Mouse (Mus musculus) heart, postnatal 0 days (tissue): ENCODE measurements around the gene Ifna13. TPM values are rescaled to one million over a fixed set of nuclear protein-coding genes. Genes with fewer than 3 reads are reported as not detected.

Experiments used
- ATAC-seq: fragments of 200-750 bp; cut with Nextera tagmentation; 2 replicates; pipeline ENCODE4 v1.8.0; 2017; ENCODE audit warnings: low read depth, moderate number of reproducible peaks, moderate library complexity; ENCODE audit not compliant: insufficient read depth
- DNase-seq: peaks from one replicate; pipeline ENCODE4 v3.0.0-alpha.2; 2016; ENCODE audit warnings: low spot score
- H3K27ac ChIP-seq: fragments of 300-500 bp; sonication (generic); 2 replicates; pipeline ENCODE4 v1.5.1; 2014; ENCODE audit warnings: low read depth, mild to moderate bottlenecking
- H3K27me3 ChIP-seq: fragments of 300-500 bp; sonication (generic); 2 replicates; pipeline ENCODE4 v1.6.1; 2014; ENCODE audit warnings: low read length, mixed read lengths; ENCODE audit not compliant: control insufficient read depth, insufficient read depth
- H3K36me3 ChIP-seq: fragments of 300-500 bp; sonication (generic); replicated peaks from 2 replicates; pipeline ENCODE4 v1.6.1; 2014; ENCODE audit warnings: low read length, mixed read lengths; ENCODE audit not compliant: control insufficient read depth, insufficient read depth
- H3K4me1 ChIP-seq: fragments of 300-500 bp; sonication (generic); 2 replicates; pipeline ENCODE4 v1.6.1; 2014; ENCODE audit warnings: antibody characterized with exemption; ENCODE audit not compliant: control insufficient read depth, insufficient read depth
- H3K4me2 ChIP-seq: fragments of 300-500 bp; sonication (generic); 2 replicates; pipeline ENCODE4 v1.6.1; 2014; ENCODE audit warnings: low read depth, mild to moderate bottlenecking, low read length, moderate library complexity
- H3K4me3 ChIP-seq: fragments of 300-500 bp; sonication (generic); 2 replicates; pipeline ENCODE4 v1.5.1; 2014; ENCODE audit warnings: low read depth, low read length
- H3K9ac ChIP-seq: fragments of 300-500 bp; sonication (generic); replicated peaks from 2 replicates; pipeline ENCODE4 v1.6.1; 2014; ENCODE audit warnings: low read depth, low read length, mixed read lengths
- H3K9me3 ChIP-seq: fragments of 300-500 bp; sonication (generic); replicated peaks from 2 replicates; pipeline ENCODE4 v1.6.1; 2016; ENCODE audit warnings: low read length; ENCODE audit not compliant: control insufficient read depth
- CTCF ChIP-seq: IDR thresholded peaks from 2 replicates; pipeline ENCODE4 v1.5.1; 2016; ENCODE audit warnings: antibody characterized with exemption, control low read depth, low read depth
- EP300 ChIP-seq: IDR thresholded peaks from 2 replicates; pipeline ENCODE4 v1.6.1; 2016; ENCODE audit warnings: antibody characterized with exemption, low read depth
- WGBS: fragments of 180-500 bp; shearing (Covaris S2); extraction: QIAGEN DNeasy Blood & Tissue Kit; methylation state at CpG from one replicate; pipeline ENCODE4 v1.1.7; 2014; 5-methylcytosine and 5-hydroxymethylcytosine counted together
- polyA plus RNA-seq: library from polyadenylated mRNA; unstranded; fragments of >200 nt; fragmentation: Nextera tagmentation; extraction: Ambion mirVana; gene quantifications from 2 replicates; pipeline ENCODE4 v1.2.1, GENCODE M21; 2015
- total RNA-seq: library from RNA; depleted of rRNA; stranded (reverse); fragments of >200 nt; gene quantifications from 2 replicates; pipeline ENCODE4 v1.2.3, GENCODE M21; 2014; ENCODE audit warnings: low replicate concordance

Ifna13 gene
- total and polyA plus RNA-seq, 2 experiments from 2014 or later: not detected

DNA sequence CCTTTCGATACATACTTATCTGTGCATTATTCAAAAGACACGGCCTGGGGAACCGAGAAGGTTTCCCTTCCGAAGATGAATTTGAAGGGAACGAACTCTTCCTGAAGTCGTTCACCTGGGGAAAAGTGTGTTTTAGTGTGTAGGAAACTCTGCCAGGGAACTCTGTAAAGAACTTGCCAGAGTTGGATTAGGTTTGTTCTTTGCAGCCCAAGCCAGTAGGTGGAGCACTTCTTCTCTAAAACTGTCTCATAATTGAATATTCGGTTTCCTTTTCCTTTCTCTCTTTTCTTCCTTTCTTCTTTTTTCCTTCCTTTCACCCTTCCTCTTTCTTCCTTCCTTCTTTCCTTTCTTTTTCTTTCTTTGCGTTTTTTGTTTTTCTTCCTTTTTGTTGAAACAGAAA, 36.1 kb upstream of the Ifna13 start:
- TF ChIP-seq EP300 (no peak), CTCF (peak; percentile 40)
- Histone ChIP-seq H3K4me2 (no peak overlapping the region), H3K27ac (no peak overlapping the region), H3K4me3 (no peak overlapping the region), H3K36me3 (no peaks in the 10 kb centered on the region), H3K4me1 (no peaks in the 10 kb centered on the region), H3K9me3 (no peaks in the 10 kb centered on the region), H3K9ac (no peak overlapping the region), H3K27me3 (no peaks in the 10 kb centered on the region)
- DNase-seq (peak; percentile 15), ATAC-seq (no peak)
- WGBS: 32% methylated on average over 8 of the region's 8 CpGs

- no peak within 1 kb of the TSS for H3K4me2 ChIP-seq
- WGBS: 78% methylated on average over 1 of the region's 1 CpGs
- no peaks in the 10 kb centered on the region for H3K4me1 ChIP-seq
- no peak for ATAC-seq
- H3K27me3 ChIP-seq: no peaks in the 10 kb centered on the region
- no peaks in the 10 kb centered on the region for H3K36me3 ChIP-seq
- no peak within 1 kb of the TSS for H3K9ac ChIP-seq
- TF ChIP-seq EP300: no peak
- TF ChIP-seq CTCF: no peak
- H3K4me3 ChIP-seq: no peak within 1 kb of the TSS
- H3K9me3 ChIP-seq: no peaks in the 10 kb centered on the region
- no peak within 1 kb of the TSS for H3K27ac ChIP-seq
- DNase-seq: no peak
These were observed 32.6 kb upstream of the Ifna13 start, which contains the start of gene Ifna16 for GRCm38 (mm10) chr4:88676824-88677223. TSS of gene Ifna16 (minus strand) at chr4:88676924.

DNA sequence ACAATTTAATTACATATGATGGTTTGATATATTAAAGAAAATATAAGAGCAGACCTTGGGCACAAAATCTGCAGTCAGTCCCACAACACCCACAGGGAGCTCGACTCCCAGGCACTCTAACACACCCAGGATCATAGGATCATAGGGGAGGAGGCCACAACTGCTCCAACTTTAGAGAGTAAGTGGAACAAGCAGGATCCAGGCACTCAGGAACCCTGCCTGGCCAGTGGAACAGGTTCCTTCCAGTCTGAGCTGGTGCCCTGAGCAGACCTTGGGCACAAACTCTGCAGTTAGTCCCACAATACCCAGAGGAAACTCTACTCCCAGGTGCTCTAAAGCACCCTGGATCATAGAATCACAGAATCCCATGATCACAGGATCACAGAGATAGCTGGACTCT, 11.2 kb upstream of the Ifna13 start:
- no peak overlapping the region for H3K27ac ChIP-seq
- DNase-seq (no peak), ATAC-seq (no peak)
- H3K4me2 ChIP-seq: no peak overlapping the region
- no peaks in the 10 kb centered on the region for H3K27me3 ChIP-seq
- no peaks in the 10 kb centered on the region for H3K4me1 ChIP-seq
- TF ChIP-seq EP300: no peak
- TF ChIP-seq CTCF: no peak
- H3K4me3 ChIP-seq: no peak overlapping the region
- H3K9me3 ChIP-seq: no peaks in the 10 kb centered on the region
- no peaks in the 10 kb centered on the region for H3K36me3 ChIP-seq
- no peak overlapping the region for H3K9ac ChIP-seq
- WGBS: 32% methylated on average over 1 of the region's 1 CpGs

- Histone ChIP-seq H3K9me3 (no peaks in the 10 kb centered on the region), H3K9ac (no peak overlapping the region), H3K27me3 (no peaks in the 10 kb centered on the region), H3K36me3 (no peaks in the 10 kb centered on the region), H3K4me1 (no peaks in the 10 kb centered on the region), H3K27ac (no peak overlapping the region), H3K4me2 (no peak overlapping the region), H3K4me3 (no peak overlapping the region)
- DNase-seq (no peak), ATAC-seq (no peak)
- WGBS: 81% methylated on average over 3 of the region's 3 CpGs
- TF ChIP-seq CTCF: no peak
- no peak for TF ChIP-seq EP300
These were observed 9.4 kb upstream of the Ifna13 start for GRCm38 (mm10) chr4:88653644-88654043.

DNA sequence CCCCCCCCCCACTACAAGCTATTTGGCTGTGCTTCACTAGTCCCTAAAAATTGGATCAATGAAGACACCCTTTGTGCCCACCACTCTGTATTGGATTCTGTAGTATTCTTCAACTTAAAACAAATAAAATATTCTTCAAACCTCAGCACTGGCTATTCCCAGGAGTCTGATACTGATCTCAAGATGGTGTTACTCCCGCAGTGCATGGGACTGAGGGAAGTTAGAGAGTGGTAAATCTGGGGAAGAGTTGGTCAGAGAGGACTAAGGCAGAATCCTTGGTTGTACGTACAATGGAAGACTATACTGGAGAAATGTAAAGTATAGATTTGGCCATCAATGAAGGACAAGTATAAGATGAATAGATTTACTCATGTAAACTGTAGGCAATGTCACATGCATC, 1.7 kb downstream of the Ifna13 start:
- H3K27me3 ChIP-seq: no peaks in the 10 kb centered on the region
- no peaks in the 10 kb centered on the region for H3K4me1 ChIP-seq
- H3K36me3 ChIP-seq: no peaks in the 10 kb centered on the region
- no peak overlapping the region for H3K4me3 ChIP-seq
- H3K27ac ChIP-seq: no peak overlapping the region
- ATAC-seq: no peak
- no peak for DNase-seq
- H3K9ac ChIP-seq: no peak overlapping the region
- H3K4me2 ChIP-seq: no peak overlapping the region
- 33% methylated on average over 2 of the region's 2 CpGs for WGBS
- TF ChIP-seq EP300: no peak
- TF ChIP-seq CTCF: no peak
- no peaks in the 10 kb centered on the region for H3K9me3 ChIP-seq

DNA sequence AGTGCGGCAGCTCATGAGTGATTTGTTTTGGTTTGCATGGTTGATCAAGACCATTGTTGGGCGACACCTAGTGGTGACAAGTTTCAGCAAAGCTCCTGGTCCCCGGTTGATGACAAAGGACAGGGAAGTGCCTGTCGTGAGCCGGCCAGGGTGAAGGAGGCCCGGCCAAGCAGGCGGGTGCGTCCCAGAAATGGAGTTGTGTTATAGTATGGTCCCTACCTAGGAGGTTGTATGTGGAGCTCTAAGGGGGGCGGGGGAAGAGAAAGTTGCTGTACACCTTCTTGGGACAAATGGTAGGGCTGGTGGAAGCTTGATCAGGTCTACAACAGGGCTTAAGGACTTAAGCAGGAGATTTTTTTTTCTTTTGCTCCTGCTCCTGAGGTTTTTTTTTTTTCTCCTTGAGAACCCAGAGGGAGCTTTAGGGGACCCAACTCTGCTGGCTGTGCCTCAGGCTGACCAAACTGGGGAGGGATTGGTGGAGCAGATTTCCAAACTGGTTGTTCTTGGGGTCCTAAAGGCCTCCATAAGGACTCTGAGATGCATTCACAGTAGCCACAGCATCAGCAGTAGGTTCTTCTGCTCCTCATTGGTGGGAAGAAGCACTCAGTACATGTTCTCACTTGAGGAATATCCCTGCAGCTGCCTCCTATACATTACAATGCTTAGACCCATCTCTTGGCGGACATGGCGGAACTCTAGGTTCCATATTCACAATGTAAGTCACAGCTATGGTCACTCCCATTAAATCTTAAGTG, 3.0 kb downstream of the Ifna13 start:
- Histone ChIP-seq H3K27ac (no peak overlapping the region), H3K4me3 (peak overlapping the region; percentile 52), H3K9me3 (no peaks in the 10 kb centered on the region), H3K9ac (peak overlapping the region; percentile 52), H3K4me1 (no peaks in the 10 kb centered on the region), H3K27me3 (no peaks in the 10 kb centered on the region), H3K4me2 (peak overlapping the region; percentile 53), H3K36me3 (no peaks in the 10 kb centered on the region)
- DNase-seq (peak; percentile 99), ATAC-seq (peak; percentile 82)
- TF ChIP-seq CTCF (peak; percentile 90), EP300 (no peak)
- WGBS: 14% methylated on average over 11 of the region's 11 CpGs
